Mouse (Mus musculus): Measurements from ENCODE around the gene Hadhb. TPM values are rescaled to one million over a fixed set of nuclear protein-coding genes. Genes with fewer than 3 reads are reported as not detected.
"Not testable (repeated sequence)": the region's sequence is repeated elsewhere in the genome, so short reads cannot be mapped to it uniquely, and the experiment has no call there.

Hadhb gene
- total RNA-seq, 2 experiments from 2014 or later = 69.7 to 82.6 TPM

DNA sequence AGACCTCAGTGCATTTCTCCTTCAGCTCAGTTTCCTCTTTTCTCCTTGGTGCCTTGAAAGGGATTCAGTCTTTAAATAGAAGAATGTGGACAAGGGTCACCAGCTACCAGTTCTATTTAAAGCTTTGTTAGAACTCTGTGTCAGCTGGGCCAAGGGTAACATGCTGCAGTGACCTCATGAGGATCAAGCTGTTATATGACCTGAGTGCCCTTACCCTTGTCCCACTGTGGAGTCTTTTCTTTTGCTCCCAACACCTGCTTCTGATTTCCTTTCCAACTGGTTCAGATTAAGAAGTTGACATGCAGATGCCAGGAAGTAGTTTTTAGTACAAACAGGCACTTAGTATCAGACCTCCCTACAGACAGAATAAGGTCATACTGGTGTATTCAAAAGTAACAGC, 17.1 kb downstream of the Hadhb start:
- no peak for ATAC-seq (replicated peaks; ENCODE audit: poor library complexity)

- no peak for ATAC-seq (replicated peaks; ENCODE audit: poor library complexity)
These were observed 18.1 kb downstream of the Hadhb start for GRCm38 (mm10) chr5:30172931-30173692.

GRCm38 (mm10) chr5:30175811-30176210, 20.8 kb downstream of the Hadhb start:
- no peak for ATAC-seq (replicated peaks; ENCODE audit: poor library complexity)

- ATAC-seq (replicated peaks; ENCODE audit: poor library complexity) = no peak
These were observed 32.8 kb downstream of the Hadhb start for GRCm38 (mm10) chr5:30187687-30188485.

GRCm38 (mm10) chr5:30192452-30192851, 37.4 kb downstream of the Hadhb start:
- ATAC-seq (replicated peaks; ENCODE audit: poor library complexity) = 0 out of 2 replicates have a peak, but pooled peaks have one; percentile 34

DNA sequence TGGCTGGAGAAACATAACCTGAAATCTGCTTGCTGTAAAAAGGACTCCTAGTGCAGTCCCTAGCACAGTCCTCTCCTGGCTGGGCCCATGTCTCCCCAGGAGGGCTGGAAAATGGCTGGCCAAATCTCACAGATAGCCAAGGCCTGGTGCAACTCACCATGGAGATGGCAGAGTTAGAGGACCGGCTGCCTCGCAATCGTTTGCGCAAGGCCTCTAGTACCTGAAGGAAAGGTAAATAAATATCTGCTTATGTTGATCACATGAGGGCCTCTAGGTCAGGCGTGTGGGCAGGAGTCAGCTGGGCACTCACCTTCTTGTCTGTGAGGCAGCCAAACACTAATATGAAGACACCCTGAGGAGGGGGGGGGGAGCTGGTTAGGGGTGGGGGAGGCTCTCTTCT, 40.3 kb downstream of the Hadhb start:
- no peak for ATAC-seq (replicated peaks; ENCODE audit: poor library complexity)

- peak; percentile 79 for ATAC-seq (replicated peaks; ENCODE audit: poor library complexity)
These were observed 43.2 kb downstream of the Hadhb start for GRCm38 (mm10) chr5:30198257-30198656.

GRCm38 (mm10) chr5:30201521-30201920, 46.5 kb downstream of the Hadhb start:
- ATAC-seq (replicated peaks; ENCODE audit: poor library complexity) = peak; percentile 75

DNA sequence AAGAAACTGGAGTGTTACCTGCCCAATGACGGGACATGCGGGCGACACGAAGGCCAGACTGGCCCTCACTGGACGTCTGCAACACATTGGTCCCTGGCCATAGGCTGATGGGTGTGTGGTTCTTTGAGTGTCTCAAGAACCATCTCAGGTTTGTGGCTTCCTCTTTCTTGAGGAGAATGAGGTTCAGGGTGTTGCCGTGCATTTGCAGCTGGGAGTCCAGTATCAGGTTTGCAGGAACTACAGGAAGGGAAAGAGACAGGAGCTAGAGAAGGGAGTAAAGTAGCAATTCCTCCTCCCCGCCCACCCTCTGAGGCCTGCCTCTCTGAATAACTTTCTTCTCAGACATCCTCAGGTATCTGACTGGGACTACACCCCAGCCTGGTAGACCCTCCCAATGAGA, 47.2 kb downstream of the Hadhb start:
- peak; percentile 29; the same call in 1 of the 2 replicates for ATAC-seq (replicated peaks; ENCODE audit: poor library complexity)

DNA sequence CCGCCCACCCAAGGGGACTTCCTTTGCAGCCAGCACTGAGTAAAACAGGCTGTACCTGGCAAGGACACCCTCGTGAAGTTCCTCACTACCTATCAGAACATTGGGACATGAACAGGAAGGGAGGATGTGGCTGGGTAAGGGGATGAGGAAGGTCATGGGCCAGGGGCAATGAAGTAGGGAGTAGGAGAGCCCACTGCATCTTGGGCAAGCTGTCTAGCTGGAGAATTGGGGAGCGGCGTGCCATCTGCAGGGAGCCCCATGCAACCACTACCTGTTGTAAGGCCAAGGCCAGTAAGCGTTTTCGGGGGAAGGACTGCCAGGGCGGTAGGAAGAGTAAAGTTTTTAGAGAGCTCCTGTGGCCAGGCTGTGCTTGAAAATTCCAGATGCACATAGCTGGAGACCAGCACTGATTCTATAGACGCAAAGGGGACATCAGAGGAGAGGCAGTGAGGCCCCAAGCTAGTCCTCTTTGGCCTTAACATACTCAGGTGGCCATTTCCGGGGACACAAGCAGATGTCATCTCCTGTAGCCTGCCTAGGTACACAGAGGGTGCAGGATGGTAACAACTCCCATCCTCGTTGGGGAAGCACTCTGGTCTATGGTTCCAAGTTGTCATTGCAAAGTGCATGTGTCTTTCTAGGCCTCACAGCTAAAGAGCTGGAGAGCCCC, 48.3 kb downstream of the Hadhb start:
- ATAC-seq (replicated peaks; ENCODE audit: poor library complexity) = no peak

DNA sequence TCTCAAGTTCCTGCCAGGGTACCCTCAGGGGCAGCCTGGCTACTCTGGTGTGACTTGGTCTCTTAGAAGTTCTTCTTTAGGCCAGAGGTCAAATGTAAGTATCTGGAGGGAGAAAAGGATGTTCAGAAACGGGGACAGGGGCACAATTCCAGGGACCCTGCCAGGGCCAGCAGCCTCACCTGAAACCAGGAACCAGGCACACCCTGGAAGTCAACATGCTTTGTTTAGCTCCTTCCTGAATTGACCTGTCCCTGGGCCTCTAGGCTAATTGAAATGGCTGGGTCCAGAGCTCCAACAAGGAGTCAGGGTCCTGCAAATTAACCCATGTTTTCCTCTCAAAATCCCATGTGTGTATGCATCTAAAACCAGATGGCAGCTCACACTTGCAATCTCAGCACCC, 49.4 kb downstream of the Hadhb start:
- no peak for ATAC-seq (replicated peaks; ENCODE audit: poor library complexity)

- ATAC-seq (replicated peaks; ENCODE audit: poor library complexity) = no peak
These were observed 50.0 kb downstream of the Hadhb start for GRCm38 (mm10) chr5:30205034-30205433.

DNA sequence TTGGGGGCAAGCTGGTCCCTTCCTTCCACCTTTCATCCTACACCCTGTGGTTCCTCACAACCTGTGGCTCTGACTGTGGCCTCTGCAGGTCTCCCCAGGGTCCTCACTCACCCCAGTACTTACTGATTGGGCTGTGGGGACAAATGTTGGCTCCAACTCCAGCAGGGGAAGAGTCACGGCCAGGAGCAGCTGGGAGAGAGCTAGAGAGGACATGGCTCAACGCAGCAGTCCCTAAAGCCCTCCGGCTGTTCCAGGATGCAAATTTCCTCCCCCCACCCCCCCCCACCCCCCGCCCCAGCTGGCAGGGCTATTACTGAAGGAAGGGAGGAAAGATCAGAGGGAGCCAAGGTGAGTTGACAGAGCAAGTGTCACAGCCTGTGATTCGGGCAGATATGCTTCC, 50.4 kb downstream of the Hadhb start, which contains the start of gene Adgrf3:
Adgrf3 (minus strand) TSS at position 230 of the 400 bp plus-strand sequence.
- no peak for ATAC-seq (replicated peaks; ENCODE audit: poor library complexity)

GRCm38 (mm10) chr5:30207276-30207675, 52.2 kb downstream of the Hadhb start:
- ATAC-seq (replicated peaks; ENCODE audit: poor library complexity) = peak; percentile 95

DNA sequence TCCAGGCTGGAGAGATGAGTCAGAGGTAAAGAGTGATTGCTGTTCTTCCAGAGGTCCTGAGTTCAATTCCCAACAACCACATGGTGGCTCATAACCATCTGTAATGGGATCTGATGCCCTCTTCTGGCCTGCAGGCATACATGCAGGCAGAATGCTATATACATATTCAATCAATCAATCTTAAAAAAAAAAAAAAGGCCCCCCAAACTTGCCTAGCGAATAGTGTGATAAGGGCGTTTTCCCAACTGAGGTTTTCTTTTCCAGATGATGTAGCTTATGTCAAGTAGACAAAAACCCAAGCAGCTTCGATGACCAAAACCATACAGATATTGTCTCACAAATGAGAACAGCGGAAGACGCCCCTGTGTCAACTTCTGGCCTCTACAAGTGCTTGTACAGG, 55.7 kb downstream of the Hadhb start:
- not testable (repeated sequence) for ATAC-seq (replicated peaks; ENCODE audit: poor library complexity)

DNA sequence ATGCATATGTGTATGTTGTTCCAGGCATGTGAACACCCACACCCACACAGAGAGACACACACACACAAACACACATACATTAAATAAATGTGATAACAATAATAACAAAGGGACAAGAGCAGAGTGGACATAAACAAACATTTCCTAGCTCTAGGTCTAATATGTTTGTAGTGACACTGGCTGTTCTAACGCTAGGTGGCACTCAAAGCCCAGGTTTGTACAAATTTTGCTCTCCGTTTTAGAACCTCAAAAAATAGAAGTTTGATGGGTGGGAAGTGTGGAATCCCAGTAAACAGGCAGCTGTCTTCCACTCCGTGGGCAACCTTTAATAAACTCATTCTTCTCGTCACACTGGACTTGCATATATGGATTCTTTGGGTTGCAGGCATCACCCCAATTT, 59.8 kb downstream of the Hadhb start:
- peak; percentile 74 for ATAC-seq (replicated peaks; ENCODE audit: poor library complexity)

- ATAC-seq (replicated peaks; ENCODE audit: poor library complexity) = 0 out of 2 replicates have a peak, but pooled peaks have one; percentile 31
These were observed 60.9 kb downstream of the Hadhb start for GRCm38 (mm10) chr5:30215970-30216369.

DNA sequence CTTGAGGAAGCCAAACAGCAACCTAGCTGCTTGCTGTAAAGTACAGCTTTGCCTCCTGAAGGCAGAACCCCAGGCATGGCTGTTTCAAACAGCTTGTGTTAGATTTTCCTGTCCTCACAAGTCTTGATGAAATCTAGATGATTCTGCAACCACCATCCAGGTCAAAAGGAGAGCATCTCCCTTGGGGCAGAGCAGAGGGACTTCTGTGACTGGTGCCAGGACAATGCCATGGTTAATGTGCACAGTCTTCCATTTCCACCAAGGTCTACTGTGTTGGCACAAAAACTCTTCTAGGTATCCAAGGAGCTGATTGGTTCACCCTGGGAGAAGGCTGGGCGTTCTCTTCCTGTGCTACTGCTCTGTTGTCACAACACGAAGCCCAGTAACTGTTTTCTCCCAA, 64.7 kb downstream of the Hadhb start:
- no peak for ATAC-seq (replicated peaks; ENCODE audit: poor library complexity)

DNA sequence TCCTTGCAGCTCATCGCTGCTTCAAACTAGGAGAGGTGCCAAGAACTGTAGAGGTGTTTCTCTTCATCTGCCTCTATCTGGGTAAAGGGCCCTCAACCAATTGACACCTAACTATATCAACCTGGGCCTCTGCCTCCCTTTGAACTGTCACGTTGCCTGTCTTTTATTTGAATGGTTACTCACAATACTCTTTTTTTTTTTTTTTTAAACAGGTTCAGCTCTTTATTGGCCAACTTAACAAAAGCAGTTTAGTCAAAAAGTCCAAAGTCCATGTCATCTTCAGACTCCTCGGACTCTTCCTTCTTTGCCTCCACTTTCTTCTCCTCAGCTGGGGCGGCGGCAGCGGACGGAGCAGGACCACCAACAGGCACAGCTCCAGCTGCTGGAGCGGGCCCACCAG, 65.6 kb downstream of the Hadhb start:
- ATAC-seq (replicated peaks; ENCODE audit: poor library complexity) = no peak

DNA sequence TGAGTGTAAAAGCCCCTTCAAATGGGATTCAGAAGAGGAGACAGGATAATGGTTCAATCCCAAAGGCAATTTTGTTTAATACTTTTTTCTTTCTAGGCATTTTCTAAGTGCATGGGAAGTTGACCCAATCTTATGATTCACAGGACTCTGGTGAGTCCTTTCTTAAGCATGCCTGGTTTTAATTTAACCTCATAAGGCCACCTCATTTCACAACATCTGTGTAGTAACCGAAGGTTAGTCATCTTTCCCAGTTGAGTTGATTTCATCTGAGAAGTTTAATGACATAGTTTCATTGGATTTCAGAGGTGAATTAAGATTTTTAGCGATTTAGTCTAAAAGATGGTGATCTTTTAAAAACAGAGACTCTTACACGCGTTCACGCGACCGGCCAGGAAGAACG, 67.6 kb downstream of the Hadhb start:
- no peak for ATAC-seq (replicated peaks; ENCODE audit: poor library complexity)

DNA sequence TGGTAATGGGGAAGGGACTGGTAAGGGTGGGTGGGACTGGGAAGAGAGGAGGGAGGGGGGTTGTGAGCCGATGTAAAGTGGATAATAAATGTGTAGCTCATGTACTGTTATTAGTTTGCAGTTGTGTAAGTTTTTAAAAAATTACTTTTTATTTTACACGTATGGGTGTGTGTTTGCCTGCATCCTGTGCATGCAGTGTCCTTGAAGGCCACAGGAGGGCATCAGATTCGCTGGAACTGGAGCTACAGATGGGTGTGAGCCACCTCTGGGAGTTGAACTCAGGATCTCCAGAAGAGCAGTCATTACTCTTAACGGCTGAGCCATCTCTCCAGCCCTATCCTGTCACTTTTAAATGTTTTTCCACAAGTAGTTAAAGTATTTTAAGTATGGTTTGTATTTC, 75.9 kb downstream of the Hadhb start:
- ATAC-seq (replicated peaks; ENCODE audit: poor library complexity) = 0 out of 2 replicates have a peak, but pooled peaks have one; percentile 28
